Mouse (Mus musculus) C2C12 (cell line): ENCODE results near the gene Sez6l.

Experiments
- CEBPB ChIP-seq: IDR thresholded peaks from one replicate; pipeline ENCODE4 v1.6.1; 2011; ENCODE audit warnings: low read depth, mild to moderate bottlenecking, control low read depth, moderate library complexity
- CTCF ChIP-seq: IDR thresholded peaks from one replicate; pipeline ENCODE4 v1.5.1; 2011; ENCODE audit not compliant: control insufficient read depth, insufficient read depth, insufficient read length
- MAX ChIP-seq: IDR thresholded peaks from one replicate; pipeline ENCODE4 v1.6.1; 2011; ENCODE audit warnings: mild to moderate bottlenecking, control low read depth
- MYOD1 ChIP-seq: IDR thresholded peaks from one replicate; pipeline ENCODE4 v1.6.1; 2011; ENCODE audit warnings: low read depth; ENCODE audit not compliant: control insufficient read depth, insufficient read length
- USF1 ChIP-seq: IDR thresholded peaks from one replicate; pipeline ENCODE4 v1.6.1; 2011; ENCODE audit warnings: low read depth, mild to moderate bottlenecking, control low read depth, moderate library complexity

GRCm38 (mm10) chr5:112459903-112460302, 117.1 kb downstream of the Sez6l start:
- TF ChIP-seq CTCF, result no peak
- no peak for TF ChIP-seq USF1
- no peak for TF ChIP-seq MAX
- no peak for TF ChIP-seq CEBPB
- no peak for TF ChIP-seq MYOD1
